Mouse (Mus musculus): ENCODE results near the gene Herc6.
A peak's percentile ranks its signal among the peaks of the same experiment; 100 is the strongest.

The Herc6 gene

GRCm38 (mm10) chr6:57582356-57582755, 1.6 kb downstream of the Herc6 start:
- DNase-seq, result no peak

DNA sequence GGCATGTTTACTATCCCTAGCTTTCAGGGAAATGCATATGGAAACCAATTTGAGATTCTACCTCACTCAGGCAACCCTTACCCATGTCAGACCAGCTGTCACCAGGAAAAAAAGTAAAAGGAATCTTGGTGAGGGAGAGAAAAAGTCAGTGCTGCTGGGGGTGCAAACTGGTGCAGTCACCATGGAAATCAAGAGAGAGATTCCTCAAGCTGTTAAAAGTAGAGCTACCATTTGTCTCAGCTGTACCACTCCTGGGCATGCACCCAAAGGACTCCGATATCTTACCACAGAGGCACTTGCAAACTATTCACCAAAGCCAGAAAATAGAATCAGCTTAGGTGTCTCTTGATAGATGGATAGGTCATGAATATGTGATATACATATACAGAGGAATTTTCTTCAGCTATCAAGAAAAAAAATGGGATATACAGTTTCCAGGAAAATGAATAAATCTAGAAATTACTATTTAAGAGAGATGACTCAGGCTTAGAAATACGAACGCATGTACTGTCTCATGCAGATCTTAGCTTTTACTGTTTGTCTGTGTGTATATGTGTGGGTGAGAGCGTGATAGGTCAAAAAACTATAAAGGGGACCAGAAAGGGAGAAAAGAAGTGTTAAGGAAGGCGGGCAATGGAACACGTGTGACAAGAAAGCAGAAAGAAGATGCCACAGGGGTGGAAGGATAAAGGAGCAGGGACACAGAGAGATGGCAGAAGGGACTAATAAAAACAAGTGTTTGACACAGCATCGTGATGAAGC, 24.9 kb downstream of the Herc6 start:
- DNase-seq, result no peak

GRCm38 (mm10) chr6:57607999-57608398, 27.2 kb downstream of the Herc6 start:
- DNase-seq, result no peak

GRCm38 (mm10) chr6:57609631-57610030, 28.8 kb downstream of the Herc6 start:
- DNase-seq, result no peak

DNA sequence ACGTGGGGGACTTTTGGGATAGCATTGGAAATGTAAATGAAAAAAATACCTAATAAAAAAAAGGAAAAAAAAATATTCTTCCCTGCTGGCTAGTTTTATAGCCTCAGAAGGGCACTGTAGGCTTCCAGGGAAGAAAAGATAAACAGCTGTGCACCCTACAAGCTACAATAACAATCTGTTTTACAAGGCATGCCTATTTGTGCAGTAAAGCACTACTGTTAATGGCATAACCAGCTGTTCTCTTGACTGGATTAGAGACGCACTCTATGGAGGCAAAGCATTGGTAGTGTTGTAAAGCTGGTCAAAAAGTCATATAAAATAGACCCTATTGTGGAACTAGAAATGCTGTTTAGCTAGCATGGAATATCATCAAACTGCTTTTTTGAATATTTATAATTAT, 35.0 kb downstream of the Herc6 start:
- DNase-seq, result no peak

- DNase-seq, result no peak
Measured at GRCm38 (mm10) chr6:57639531-57639930, 58.7 kb downstream of the Herc6 start.

- DNase-seq, result no peak
Measured at GRCm38 (mm10) chr6:57641789-57642188, 61.0 kb downstream of the Herc6 start.

DNA sequence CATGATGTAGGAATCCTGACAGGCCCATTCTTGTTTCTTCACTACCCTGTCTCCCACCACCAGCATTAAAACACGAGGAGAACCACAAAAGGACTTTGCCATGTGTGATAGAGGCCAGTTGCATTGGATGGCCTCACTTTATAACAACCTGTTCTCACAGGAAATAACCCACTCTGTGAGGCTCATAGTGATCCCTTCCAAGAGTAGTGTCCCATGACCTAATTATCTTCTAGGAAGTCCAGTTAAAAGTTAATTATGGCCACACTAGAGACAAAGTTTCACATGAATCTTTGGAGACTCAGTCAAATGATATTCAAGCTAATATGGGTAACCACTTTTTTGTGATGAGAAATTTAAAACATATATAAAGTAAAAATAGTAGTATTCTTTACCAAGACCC, 66.5 kb downstream of the Herc6 start:
- no peak for DNase-seq

DNA sequence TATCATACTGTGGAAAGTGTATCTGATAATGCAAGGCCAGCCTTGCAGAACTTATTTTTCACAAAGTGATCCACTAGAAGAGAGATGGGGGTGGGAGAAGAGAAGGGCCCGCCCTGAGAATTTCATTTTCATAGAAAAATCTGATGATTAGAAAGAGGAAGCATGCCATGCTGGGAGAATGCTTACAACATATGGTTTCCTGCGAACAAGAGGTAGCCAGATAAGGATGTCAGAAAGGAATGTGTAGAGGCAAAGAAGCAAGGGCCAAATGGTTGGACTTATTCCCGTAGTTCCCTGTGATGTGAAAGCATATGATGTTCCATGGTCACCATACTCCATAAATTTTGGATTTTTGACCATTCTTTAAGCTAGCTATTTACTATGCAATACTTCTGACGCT, 80.5 kb downstream of the Herc6 start:
- DNase-seq, result no peak

DNA sequence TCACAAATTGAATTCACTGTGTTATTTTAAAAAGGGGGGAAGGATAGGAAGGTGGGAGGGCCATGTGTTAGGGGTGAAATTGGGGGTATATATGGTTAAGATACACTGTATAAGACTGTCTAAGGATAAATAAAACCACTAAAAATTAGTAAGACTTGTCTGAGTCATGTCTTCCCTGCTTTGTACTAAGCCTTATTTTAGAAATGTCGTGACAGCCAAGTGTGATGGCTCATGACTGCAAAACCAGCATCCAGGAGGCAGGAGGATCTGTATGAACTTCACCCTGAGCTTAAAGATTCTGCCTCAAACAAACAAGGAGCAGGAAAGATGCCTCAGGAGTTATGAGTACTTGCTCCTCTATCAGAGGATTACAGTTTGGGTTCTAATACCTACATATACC, 103.4 kb downstream of the Herc6 start:
- no peak for DNase-seq

GRCm38 (mm10) chr6:57691467-57692261, 110.9 kb downstream of the Herc6 start, which contains the start of gene Pyurf:
Gene Pyurf (minus strand): TSS chr6:57692078.
- peak; percentile 89 for DNase-seq

- DNase-seq, result no peak
Measured at GRCm38 (mm10) chr6:57693116-57693515, 112.3 kb downstream of the Herc6 start.

GRCm38 (mm10) chr6:57701686-57702085, 120.9 kb downstream of the Herc6 start:
- peak; percentile 9 for DNase-seq

- DNase-seq, result peak; percentile 73
Measured at GRCm38 (mm10) chr6:57702376-57702742, 121.6 kb downstream of the Herc6 start, which contains the start of gene Lancl2. Gene Lancl2 (plus strand): TSS chr6:57702540.

DNA sequence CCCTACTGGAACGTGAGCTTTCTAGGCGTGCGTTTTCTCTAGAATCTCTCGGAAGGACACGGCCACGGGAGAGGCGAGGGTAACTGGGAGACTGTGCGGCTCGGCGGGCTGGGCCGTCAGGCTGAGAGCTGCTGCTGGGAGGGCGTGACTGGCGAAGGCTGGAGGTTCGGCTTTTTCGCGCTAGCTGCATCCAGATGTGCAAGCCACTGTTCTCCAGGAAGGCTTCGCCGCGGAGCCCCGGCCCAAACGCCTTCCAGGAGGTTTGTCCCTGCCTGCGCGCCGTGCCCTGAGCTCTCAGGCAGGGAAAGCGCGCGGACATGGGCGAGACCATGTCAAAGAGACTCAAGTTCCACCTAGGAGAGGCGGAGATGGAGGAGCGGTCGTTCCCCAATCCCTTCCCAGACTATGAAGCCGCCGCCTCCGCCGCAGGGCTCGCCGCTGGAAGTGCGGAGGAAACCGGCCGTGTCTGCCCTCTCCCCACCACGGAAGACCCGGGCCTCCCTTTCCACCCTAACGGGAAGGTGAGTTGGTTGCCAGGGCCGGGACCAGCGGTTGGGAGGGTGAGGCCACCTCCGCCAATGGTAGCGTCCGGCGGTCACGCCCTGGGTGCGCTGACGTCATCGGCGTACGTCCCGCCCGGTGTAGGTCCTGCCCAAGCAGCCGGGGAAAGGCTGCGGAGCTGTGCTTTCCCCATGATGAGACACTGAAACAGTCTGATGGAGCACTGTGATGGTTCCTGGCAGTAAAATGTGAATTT, 122.1 kb downstream of the Herc6 start:
- peak; percentile 98 for DNase-seq

- peak; percentile 47 for DNase-seq
Measured at GRCm38 (mm10) chr6:57703703-57704102, 122.9 kb downstream of the Herc6 start.

DNA sequence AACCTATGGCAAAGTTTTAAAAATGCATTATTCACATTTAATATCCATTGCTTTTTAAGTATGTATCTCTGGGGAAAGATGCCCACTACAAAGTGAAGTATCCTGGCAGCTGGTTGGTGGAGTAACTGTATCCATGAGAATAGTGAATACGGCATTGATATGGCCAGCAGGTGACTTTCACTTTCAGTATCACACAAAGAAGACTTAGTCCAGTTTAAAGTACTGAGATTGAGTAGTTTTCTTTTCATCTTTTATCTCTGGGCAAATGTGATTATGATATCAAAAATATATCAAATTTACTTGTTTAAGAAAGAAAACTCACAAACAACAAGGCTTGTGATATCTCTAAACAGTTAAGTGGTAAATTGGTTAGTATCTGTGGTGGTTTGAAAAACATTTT, 125.9 kb downstream of the Herc6 start:
- DNase-seq, result no peak

DNA sequence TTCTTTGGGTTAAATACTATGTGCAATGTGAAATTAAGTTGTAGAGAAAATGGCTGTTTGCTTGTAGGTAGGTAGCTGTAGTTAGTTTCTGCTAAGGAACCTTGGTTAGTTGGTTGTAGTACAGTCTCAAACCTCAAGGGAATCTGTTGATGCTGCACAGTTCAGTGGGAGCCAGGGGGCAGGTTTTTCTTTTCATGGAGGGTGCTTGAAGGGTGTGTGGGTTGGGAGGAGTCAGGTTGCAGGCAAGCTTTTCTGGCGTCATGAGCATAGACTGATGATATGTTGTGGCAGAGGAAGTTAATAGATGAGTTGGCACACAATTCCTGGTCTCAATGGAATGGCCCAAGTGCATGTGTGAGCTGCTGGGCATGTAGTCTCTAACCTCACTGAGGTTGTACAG, 130.9 kb downstream of the Herc6 start:
- DNase-seq, result no peak

Data from cerebellum, adult 11-12 months (tissue).